Mouse (Mus musculus) heart, postnatal 0 days (tissue): ENCODE results near the gene Klhl30. TPM values are rescaled to one million over a fixed set of nuclear protein-coding genes. Genes with fewer than 3 reads are reported as not detected.

Source experiments
- ATAC-seq: fragments of 200-750 bp; cut with Nextera tagmentation; 2 replicates; pipeline ENCODE4 v1.8.0; 2017; ENCODE audit warnings: low read depth, moderate number of reproducible peaks, moderate library complexity; ENCODE audit not compliant: insufficient read depth
- DNase-seq: peaks from one replicate; pipeline ENCODE4 v3.0.0-alpha.2; 2016; ENCODE audit warnings: low spot score
- H3K27ac ChIP-seq: fragments of 300-500 bp; sonication (generic); 2 replicates; pipeline ENCODE4 v1.5.1; 2014; ENCODE audit warnings: low read depth, mild to moderate bottlenecking
- H3K27me3 ChIP-seq: fragments of 300-500 bp; sonication (generic); 2 replicates; pipeline ENCODE4 v1.6.1; 2014; ENCODE audit warnings: low read length, mixed read lengths; ENCODE audit not compliant: control insufficient read depth, insufficient read depth
- H3K36me3 ChIP-seq: fragments of 300-500 bp; sonication (generic); replicated peaks from 2 replicates; pipeline ENCODE4 v1.6.1; 2014; ENCODE audit warnings: low read length, mixed read lengths; ENCODE audit not compliant: control insufficient read depth, insufficient read depth
- H3K4me1 ChIP-seq: fragments of 300-500 bp; sonication (generic); 2 replicates; pipeline ENCODE4 v1.6.1; 2014; ENCODE audit warnings: antibody characterized with exemption; ENCODE audit not compliant: control insufficient read depth, insufficient read depth
- H3K4me2 ChIP-seq: fragments of 300-500 bp; sonication (generic); 2 replicates; pipeline ENCODE4 v1.6.1; 2014; ENCODE audit warnings: low read depth, mild to moderate bottlenecking, low read length, moderate library complexity
- H3K4me3 ChIP-seq: fragments of 300-500 bp; sonication (generic); 2 replicates; pipeline ENCODE4 v1.5.1; 2014; ENCODE audit warnings: low read depth, low read length
- H3K9ac ChIP-seq: fragments of 300-500 bp; sonication (generic); replicated peaks from 2 replicates; pipeline ENCODE4 v1.6.1; 2014; ENCODE audit warnings: low read depth, low read length, mixed read lengths
- H3K9me3 ChIP-seq: fragments of 300-500 bp; sonication (generic); replicated peaks from 2 replicates; pipeline ENCODE4 v1.6.1; 2016; ENCODE audit warnings: low read length; ENCODE audit not compliant: control insufficient read depth
- CTCF ChIP-seq: IDR thresholded peaks from 2 replicates; pipeline ENCODE4 v1.5.1; 2016; ENCODE audit warnings: antibody characterized with exemption, control low read depth, low read depth
- EP300 ChIP-seq: IDR thresholded peaks from 2 replicates; pipeline ENCODE4 v1.6.1; 2016; ENCODE audit warnings: antibody characterized with exemption, low read depth
- whole genome bisulfite sequencing: fragments of 180-500 bp; shearing (Covaris S2); extraction: QIAGEN DNeasy Blood & Tissue Kit; methylation state at CpG from one replicate; pipeline ENCODE4 v1.1.7; 2014; 5-methylcytosine and 5-hydroxymethylcytosine counted together
- polyA plus RNA-seq: library from polyadenylated mRNA; unstranded; fragments of >200 nt; fragmentation: Nextera tagmentation; extraction: Ambion mirVana; gene quantifications from 2 replicates; pipeline ENCODE4 v1.2.1, GENCODE M21; 2015
- total RNA-seq: library from RNA; depleted of rRNA; stranded (reverse); fragments of >200 nt; gene quantifications from 2 replicates; pipeline ENCODE4 v1.2.3, GENCODE M21; 2014; ENCODE audit warnings: low replicate concordance

The Klhl30 gene
- total and polyA plus RNA-seq, 2 experiments from 2014 or later = 64.0 to 83.2 TPM

DNA sequence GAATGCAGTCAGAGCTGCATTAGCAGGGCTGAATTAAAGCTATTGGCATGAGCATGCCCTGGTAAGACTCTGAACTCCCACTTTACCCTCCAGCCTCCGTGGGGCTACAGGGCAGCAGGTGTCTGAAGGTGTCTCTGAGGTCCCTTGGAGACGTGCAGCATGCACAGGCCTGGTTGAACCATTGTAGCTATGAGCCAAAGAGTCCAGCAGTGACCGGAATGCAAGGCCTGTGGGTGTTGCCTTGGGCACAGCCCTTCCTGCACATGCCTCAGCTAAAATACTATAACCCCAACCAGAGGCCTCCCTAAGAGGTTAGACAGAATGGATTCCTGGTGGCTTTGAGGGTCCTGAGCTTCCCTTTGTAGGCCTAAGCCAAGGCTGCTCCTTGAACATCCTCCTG, 433 bp downstream of the Klhl30 start:
- 40% methylated on average over 3 of the region's 3 CpGs for WGBS
- 0 out of 2 replicates have a peak, but pooled peaks cover 17% of the 10 kb centered on the region for H3K36me3 ChIP-seq
- no peaks in the 10 kb centered on the region for H3K9me3 ChIP-seq
- peak overlapping the region; percentile 43 for H3K4me3 ChIP-seq
- peak; percentile 43 for DNase-seq
- peak; percentile 55 for ATAC-seq
- H3K4me2 ChIP-seq = peak overlapping the region; percentile 70
- no peak; the same call in 1 of the 2 replicates for TF ChIP-seq EP300
- no peak for TF ChIP-seq CTCF
- H3K9ac ChIP-seq = peak overlapping the region; percentile 64
- peaks cover 14% of the 10 kb centered on the region for H3K4me1 ChIP-seq
- H3K27me3 ChIP-seq = peaks cover 2% of the 10 kb centered on the region; the same call in 1 of the 2 replicates
- H3K27ac ChIP-seq = peak overlapping the region; percentile 91

DNA sequence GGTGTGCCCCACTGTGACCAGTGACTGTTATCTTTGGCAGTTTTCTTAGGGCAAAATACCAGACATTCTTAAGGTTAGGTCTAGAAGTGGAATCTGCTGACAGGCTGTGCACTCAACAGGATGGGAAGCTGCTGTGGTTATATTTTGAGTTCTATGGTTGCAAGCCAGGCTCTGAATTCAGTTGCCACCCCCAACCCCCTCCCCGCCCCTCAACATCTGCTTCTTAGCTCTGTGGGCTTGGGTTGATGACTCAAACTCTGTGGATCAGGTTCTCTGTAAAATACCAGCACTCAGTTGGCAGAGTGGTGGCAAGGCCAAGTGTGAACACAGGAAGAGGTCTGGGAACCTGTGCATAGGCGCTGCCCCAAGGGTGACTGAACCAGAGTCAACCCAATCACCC, 1.5 kb downstream of the Klhl30 start:
- DNase-seq = no peak
- WGBS = 87% methylated on average over 2 of the region's 2 CpGs
- no peak overlapping the region for H3K9ac ChIP-seq
- H3K27ac ChIP-seq = no peak overlapping the region
- H3K9me3 ChIP-seq = no peaks in the 10 kb centered on the region
- H3K27me3 ChIP-seq = no peaks in the 10 kb centered on the region
- TF ChIP-seq CTCF (no peak), EP300 (no peak)
- H3K36me3 ChIP-seq = 0 out of 2 replicates have a peak, but pooled peaks cover 24% of the 10 kb centered on the region
- H3K4me2 ChIP-seq = peak overlapping the region; percentile 41
- H3K4me1 ChIP-seq = peaks cover 14% of the 10 kb centered on the region
- ATAC-seq = no peak
- no peak overlapping the region for H3K4me3 ChIP-seq

DNA sequence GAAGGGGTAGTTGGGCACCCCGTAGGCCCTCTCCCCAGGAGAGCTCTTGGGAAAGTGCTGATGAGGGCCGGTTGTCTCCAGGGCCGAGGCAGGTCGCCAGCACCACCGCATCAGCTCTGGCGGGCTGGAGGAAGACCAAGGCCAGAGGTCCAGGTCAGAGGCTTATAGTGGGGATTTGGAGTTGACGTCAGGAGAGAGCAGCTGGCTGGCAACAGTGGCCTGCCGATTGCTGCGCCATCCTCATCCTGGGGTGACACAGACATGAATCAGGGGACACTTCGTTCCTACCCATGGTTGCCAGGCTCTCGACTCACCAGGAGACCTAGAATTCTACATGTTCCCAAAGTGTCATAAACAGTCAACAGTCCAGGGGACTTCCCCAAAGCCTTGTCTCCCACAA, 5.3 kb downstream of the Klhl30 start:
- peaks cover 37% of the 10 kb centered on the region for H3K36me3 ChIP-seq
- no peak overlapping the region for H3K4me3 ChIP-seq
- no peak overlapping the region for H3K9ac ChIP-seq

DNA sequence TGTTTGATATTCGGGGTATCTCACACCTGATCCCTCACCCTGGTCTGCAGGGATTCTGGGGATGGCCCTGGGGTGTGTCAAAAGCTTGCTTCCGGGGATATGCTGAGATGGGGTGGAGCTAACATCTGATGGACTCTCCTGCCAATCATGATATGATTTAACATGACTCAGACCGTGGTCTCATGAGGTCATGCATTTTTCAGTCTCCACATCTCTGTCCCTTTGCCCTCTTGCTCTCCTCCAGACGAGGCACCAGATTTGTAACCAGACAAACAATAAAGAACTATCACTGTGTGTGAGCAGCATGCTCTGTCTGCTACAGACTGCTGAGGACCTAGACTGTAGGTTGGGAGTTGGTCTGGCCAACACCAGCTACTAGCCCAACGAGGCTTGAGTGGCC, 11.3 kb downstream of the Klhl30 start:
- H3K9ac ChIP-seq = no peak overlapping the region
- no peak overlapping the region for H3K27ac ChIP-seq
- peaks cover 32% of the 10 kb centered on the region for H3K36me3 ChIP-seq
- H3K4me3 ChIP-seq = no peak overlapping the region
- no peaks in the 10 kb centered on the region for H3K27me3 ChIP-seq
- TF ChIP-seq EP300 (no peak), CTCF (no peak)
- H3K4me1 ChIP-seq = peaks cover 12% of the 10 kb centered on the region
- DNase-seq (no peak), ATAC-seq (no peak)
- 75% methylated on average over 5 of the region's 5 CpGs for whole genome bisulfite sequencing
- H3K9me3 ChIP-seq = no peaks in the 10 kb centered on the region; the same call in 1 of the 2 replicates
- H3K4me2 ChIP-seq = no peak overlapping the region

More for the DNA sequence above, 5.3 kb downstream of the Klhl30 start:
- TF ChIP-seq EP300 (no peak), CTCF (no peak)
- ATAC-seq (no peak), DNase-seq (no peak)
- H3K4me2 ChIP-seq = no peak overlapping the region
- no peaks in the 10 kb centered on the region for H3K27me3 ChIP-seq
- no peak overlapping the region for H3K27ac ChIP-seq
- 73% methylated on average over 11 of the region's 11 CpGs for WGBS
- no peaks in the 10 kb centered on the region for H3K9me3 ChIP-seq
- peaks cover 4% of the 10 kb centered on the region; the same call in 1 of the 2 replicates for H3K4me1 ChIP-seq

DNA sequence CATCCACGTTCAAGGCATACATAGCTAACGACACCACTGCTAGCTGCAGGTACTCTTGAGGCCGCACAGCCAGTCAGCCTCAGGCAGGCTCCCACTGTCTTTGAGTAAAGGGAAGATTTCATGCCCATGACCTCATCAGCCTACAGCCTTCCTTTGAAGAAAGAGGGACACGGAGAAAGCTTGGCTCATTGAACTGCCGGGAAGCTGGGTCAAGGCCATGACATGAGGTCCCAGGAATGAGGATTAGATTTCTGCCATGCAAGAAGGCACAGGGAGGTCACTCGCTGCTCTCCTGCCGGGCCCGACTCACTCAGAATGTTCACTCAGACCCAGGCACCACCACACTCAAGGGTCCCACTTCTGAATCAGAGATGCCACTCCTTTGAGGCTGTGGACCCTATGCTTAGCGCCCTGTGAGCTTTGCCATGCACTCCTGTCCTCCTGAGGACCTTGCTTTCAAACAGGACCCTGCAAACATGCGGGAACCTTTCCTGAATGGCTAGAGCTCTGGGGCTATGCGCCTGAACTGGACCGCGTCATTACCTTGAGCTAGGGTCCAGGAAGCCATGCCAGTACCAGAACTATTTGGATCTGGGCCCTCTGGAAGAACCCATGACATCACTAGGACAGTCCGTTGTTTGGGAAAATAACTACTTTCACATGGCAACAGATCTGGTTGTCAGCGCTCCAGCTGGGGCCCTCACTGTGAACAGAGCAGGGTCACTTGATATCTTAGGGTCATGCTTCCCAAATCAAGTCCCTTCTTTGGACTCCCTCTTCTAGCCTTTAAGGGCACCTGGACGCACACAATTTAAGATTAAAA, 14.2 kb downstream of the Klhl30 start:
- Histone ChIP-seq H3K4me2 (no peak overlapping the region), H3K36me3 (peaks cover 23% of the 10 kb centered on the region), H3K27ac (no peak overlapping the region), H3K4me3 (no peak overlapping the region), H3K9me3 (no peaks in the 10 kb centered on the region; the same call in 1 of the 2 replicates), H3K9ac (no peak overlapping the region), H3K4me1 (peaks cover 12% of the 10 kb centered on the region), H3K27me3 (no peaks in the 10 kb centered on the region)
- WGBS = 86% methylated on average over 16 of the region's 16 CpGs
- ATAC-seq (no peak), DNase-seq (no peak)
- no peak for TF ChIP-seq EP300
- no peak for TF ChIP-seq CTCF
